Mouse (Mus musculus): ENCODE measurements around the gene 6430548M08Rik.

DNA sequence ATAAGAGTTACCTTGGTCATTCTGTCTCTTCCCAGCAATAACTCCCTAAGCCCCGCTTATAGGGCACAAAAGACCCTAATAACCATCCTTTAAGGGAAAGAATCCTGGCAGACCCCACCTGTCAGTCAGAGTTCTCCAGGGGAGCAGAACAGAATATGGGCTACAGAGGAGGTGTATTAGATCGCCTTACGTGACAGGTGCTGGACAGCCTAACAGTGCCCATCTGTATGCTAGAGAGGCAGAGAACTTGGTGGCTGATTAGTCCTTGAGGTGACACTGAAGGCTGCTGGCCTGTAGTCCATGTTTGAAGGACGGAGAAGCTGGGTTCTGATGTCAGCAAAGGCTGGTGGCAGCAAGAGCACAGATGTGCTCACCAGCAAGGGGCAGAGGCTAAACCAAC lies 3.0 kb upstream of the 6430548M08Rik start:
- TF ChIP-seq CTCF (conservative IDR thresholded peaks at IDR 0.05; ENCODE audit: low read length) (no peak), POU5F1 (IDR thresholded peaks at IDR 0.05; ENCODE audit: borderline replicate concordance, low read length) (no peak), NANOG (IDR thresholded peaks at IDR 0.05; ENCODE audit: borderline replicate concordance, low read length) (no peak)

Data from E14TG2a.4 (cell line).